In genomic region chr13:52529188-52529972, GRCm38 (mm10) we compare ENCODE assay signal across 9 mouse cellular contexts. TPM values are rescaled to one million over a fixed set of nuclear protein-coding genes. Genes with fewer than 3 reads are reported as not detected.
DNase-seq lines count a peak whose midpoint lies in the region; ATAC-seq and TF ChIP-seq lines count a peak whose summit lies in the region.
"Had no signal": no experiment of that assay in that cellular context is flagged by ENCODE, and none has a peak within 500 bp of the region (broad histone marks: within the 10 kb centered on the region; RNA-seq: fewer than 3 reads in every experiment).

No protein-coding gene starts in this region.

- no peak for TF ChIP-seq CTCF in intestine, postnatal 0 days (IDR thresholded peaks at IDR 0.05; ENCODE audit: low read depth)

- H3K4me2 ChIP-seq in kidney, embryonic 15.5 days = peak overlapping the region; percentile 98; the same call in 1 of the 2 replicates
- H3K4me2 ChIP-seq in embryonic facial prominence, embryonic 13.5 days = peak overlapping the region; percentile 99
- H3K4me2 ChIP-seq in intestine, postnatal 0 days (replicated peaks; ENCODE audit: low read depth) = peak overlapping the region; percentile 69

- no peaks in the 10 kb centered on the region for H3K9me3 ChIP-seq in kidney, embryonic 15.5 days (replicated peaks)
- H3K9me3 ChIP-seq in ES-E14 (ENCODE audit: control insufficient read depth, insufficient read depth, low read depth, low read length) = no peaks in the 10 kb centered on the region
- no peaks in the 10 kb centered on the region for H3K9me3 ChIP-seq in embryonic facial prominence, embryonic 13.5 days
- H3K9me3 ChIP-seq in intestine, postnatal 0 days (ENCODE audit: control insufficient read depth) = no peaks in the 10 kb centered on the region

- peaks cover 8% of the 10 kb centered on the region for H3K4me1 ChIP-seq in kidney, embryonic 15.5 days
- H3K4me1 ChIP-seq in ES-E14 (ENCODE audit: control insufficient read depth in 2 of 2, insufficient read depth in 2 of 2, low read length in 2 of 2, poor library complexity in 1 of 2) = 0 out of 4 replicates have a peak, but pooled peaks cover 0 to 2% of the 10 kb centered on the region in 2 experiments
- H3K4me1 ChIP-seq in embryonic facial prominence, embryonic 13.5 days = peaks cover 6% of the 10 kb centered on the region
- H3K4me1 ChIP-seq in intestine, postnatal 0 days (replicated peaks; ENCODE audit: control insufficient read depth, insufficient read depth, low read length) = no peaks in the 10 kb centered on the region

- ATAC-seq in kidney, embryonic 15.5 days (replicated peaks; ENCODE audit: low FRiP score) = no peak
- no peak for ATAC-seq in embryonic facial prominence, embryonic 13.5 days (ENCODE audit: insufficient number of reproducible peaks, insufficient read depth, low FRiP score, low TSS enrichment, low read depth)
- ATAC-seq in intestine, postnatal 0 days = no peak

- in situ Hi-C loops in ES-E14 (cut with MboI; ENCODE audit: low sequenced_read_pairs in 2 of 2, unreplicated experiment in 2 of 2) = loop anchor here in 1 of 2 experiments (25.0 kb wide), 2 partner anchors 267 to 692 kb away; partner anchors contain the start of gene Gadd45g

- H3K9ac ChIP-seq in kidney, embryonic 15.5 days = no peak overlapping the region
- no peak overlapping the region for H3K9ac ChIP-seq in ES-E14 (ENCODE audit: insufficient read depth, low read depth, low read length, poor library complexity, severe bottlenecking)
- H3K9ac ChIP-seq in embryonic facial prominence, embryonic 13.5 days = no peak overlapping the region
- no peak overlapping the region for H3K9ac ChIP-seq in intestine, postnatal 0 days (ENCODE audit: low read depth, low read length)

- H3K27me3 ChIP-seq in kidney, embryonic 15.5 days = peaks cover 38% of the 10 kb centered on the region
- H3K27me3 ChIP-seq in embryonic facial prominence, embryonic 13.5 days = peaks cover 35% of the 10 kb centered on the region
- H3K27me3 ChIP-seq in intestine, postnatal 0 days (replicated peaks; ENCODE audit: control insufficient read depth, insufficient read depth, low read length) = peaks cover 13% of the 10 kb centered on the region

- H3K36me3 ChIP-seq in kidney, embryonic 15.5 days = no peaks in the 10 kb centered on the region
- no peaks in the 10 kb centered on the region for H3K36me3 ChIP-seq in ES-E14 (ENCODE audit: control insufficient read depth, insufficient read depth, low read length, poor library complexity, severe bottlenecking)
- no peaks in the 10 kb centered on the region for H3K36me3 ChIP-seq in embryonic facial prominence, embryonic 13.5 days
- no peaks in the 10 kb centered on the region for H3K36me3 ChIP-seq in intestine, postnatal 0 days (ENCODE audit: control insufficient read depth, insufficient read depth)

- WGBS in kidney, embryonic 15.5 days = 58% methylated on average over 13 of the region's 13 CpGs
- 58% methylated on average over 13 of the region's 13 CpGs for WGBS in embryonic facial prominence, embryonic 13.5 days
- 58% methylated on average over 13 of the region's 13 CpGs for WGBS in intestine, postnatal 0 days

- H3K27ac ChIP-seq in kidney, embryonic 15.5 days = no peak overlapping the region
- H3K27ac ChIP-seq in ES-E14 (ENCODE audit: insufficient read depth, low read depth, low read length, poor library complexity, severe bottlenecking) = no peak overlapping the region
- no peak overlapping the region for H3K27ac ChIP-seq in embryonic facial prominence, embryonic 13.5 days
- no peak overlapping the region for H3K27ac ChIP-seq in intestine, postnatal 0 days (ENCODE audit: low read depth, low read length)

- peak overlapping the region; percentile 50; the same call in 1 of the 2 replicates for H3K4me3 ChIP-seq in kidney, embryonic 15.5 days (replicated peaks)
- peak overlapping the region; percentile 50 to 65; a peak in 3 of 4 replicates for H3K4me3 ChIP-seq in ES-E14 (ENCODE audit: insufficient read depth in 1 of 2, low read depth in 1 of 2, low read length in 2 of 2, poor library complexity in 1 of 2, severe bottlenecking in 1 of 2)
- H3K4me3 ChIP-seq in embryonic facial prominence, embryonic 13.5 days = peak overlapping the region; percentile 54
- peak overlapping the region; percentile 41 for H3K4me3 ChIP-seq in intestine, postnatal 0 days (ENCODE audit: low read depth, low read length)

- no peak for DNase-seq in kidney, adult 8-10 months
- DNase-seq in ES-E14 (ENCODE audit: low read depth, low spot score) = no peak
- DNase-seq in ovary, postnatal 14 days (ENCODE audit: low spot score) = no peak
- no peak for DNase-seq in embryo, embryonic 10.5 days (ENCODE audit: low spot score)
- DNase-seq: gastrocnemius, postnatal 25 days had no signal

TF ChIP-seq in ES-E14, 5 proteins besides CTCF, POLR2A, EP300 and RAD21:
- TF ChIP-seq CHD2 (IDR thresholded peaks at IDR 0.05; ENCODE audit: low read depth, low read length) = no peak
- no peak for TF ChIP-seq ZNF384 (IDR thresholded peaks at IDR 0.05; ENCODE audit: low read depth, low read length)
- TF ChIP-seq MAFK (IDR thresholded peaks at IDR 0.05; ENCODE audit: insufficient read depth, low read depth, low read length) = no peak

RNA-seq across cellular contexts. Expression of gene Diras2, which starts 1.7 kb away (rescaled TPM):
- 0.17 and 0.40 TPM in 2 replicates for polyA plus RNA-seq in kidney, embryonic 15.5 days (2015; fragmentation: Nextera tagmentation; extraction: Ambion mirVana)
- 0.58 and 0.76 TPM in 2 replicates for total RNA-seq in ES-E14 (2012; rRNA removed)
- polyA plus RNA-seq in embryonic facial prominence, embryonic 13.5 days (2015; fragmentation: Nextera tagmentation; extraction: Ambion mirVana) = 0.67 and 0.84 TPM in 2 replicates
- 0.58 and 0.61 TPM in 2 replicates for polyA plus RNA-seq in intestine, postnatal 0 days (2015; fragmentation: Nextera tagmentation; extraction: Ambion mirVana)
- polyA plus RNA-seq: Patski had no signal

RNA-seq across cellular contexts. Expression of gene Syk, which starts 53.6 kb away (rescaled TPM):
- 7.4 and 7.5 TPM in 2 replicates for polyA plus RNA-seq in kidney, embryonic 15.5 days (2015; fragmentation: Nextera tagmentation; extraction: Ambion mirVana)
- total RNA-seq in ES-E14 (2012; rRNA removed) = 13.3 and 22.3 TPM in 2 replicates
- polyA plus RNA-seq in embryonic facial prominence, embryonic 13.5 days (2015; fragmentation: Nextera tagmentation; extraction: Ambion mirVana) = 3.5 and 3.7 TPM in 2 replicates
- polyA plus RNA-seq in intestine, postnatal 0 days (2015; fragmentation: Nextera tagmentation; extraction: Ambion mirVana) = 2.0 TPM in 2 replicates
- polyA plus RNA-seq: Patski had no signal
